Mouse (Mus musculus): Measurements from ENCODE around the gene Pip5kl1.

- TF ChIP-seq POLR2A (IDR thresholded peaks at IDR 0.05; ENCODE audit: insufficient read depth, low read depth, low read length), result no peak
- TF ChIP-seq EP300 (IDR thresholded peaks at IDR 0.05; ENCODE audit: insufficient read depth, low read depth, low read length), result no peak
Observed at GRCm38 (mm10) chr2:32574497-32574896, at the start of gene Pip5kl1.

Measured in heart, adult 2 months (tissue).